Mouse (Mus musculus): Measurements from ENCODE around the gene Skint8. TPM values are rescaled to one million over a fixed set of nuclear protein-coding genes. Genes with fewer than 3 reads are reported as not detected.
"Not testable (repeated sequence)": the region's sequence is repeated elsewhere in the genome, so short reads cannot be mapped to it uniquely, and the experiment has no call there.

Skint8 gene
- total RNA-seq (2021), result not detected

DNA sequence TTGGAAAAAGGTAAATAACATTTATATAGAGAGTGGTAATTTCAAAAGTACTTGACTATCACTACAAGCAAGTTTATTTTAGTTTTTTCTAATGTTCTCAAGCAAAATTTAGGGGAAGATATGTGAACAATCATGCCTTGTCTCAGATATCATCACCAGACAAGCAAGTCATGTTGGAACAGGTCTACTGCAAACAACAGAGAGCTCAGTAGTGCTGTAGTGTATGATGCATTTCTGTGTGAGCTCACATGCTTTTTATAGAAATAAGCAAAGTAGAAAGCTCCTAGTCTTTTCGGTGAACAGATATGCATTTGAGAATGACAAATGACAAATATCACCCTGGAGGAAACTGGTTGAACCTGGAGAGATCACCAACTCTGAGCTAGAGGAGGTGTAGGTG is at the start of gene Skint8:
Gene Skint8, plus strand, starts transcription at position 301 of the 400 bp plus-strand sequence.
- intact Hi-C loops (cut with DNase I), result no loop called here
- no peak for DNase-seq

DNA sequence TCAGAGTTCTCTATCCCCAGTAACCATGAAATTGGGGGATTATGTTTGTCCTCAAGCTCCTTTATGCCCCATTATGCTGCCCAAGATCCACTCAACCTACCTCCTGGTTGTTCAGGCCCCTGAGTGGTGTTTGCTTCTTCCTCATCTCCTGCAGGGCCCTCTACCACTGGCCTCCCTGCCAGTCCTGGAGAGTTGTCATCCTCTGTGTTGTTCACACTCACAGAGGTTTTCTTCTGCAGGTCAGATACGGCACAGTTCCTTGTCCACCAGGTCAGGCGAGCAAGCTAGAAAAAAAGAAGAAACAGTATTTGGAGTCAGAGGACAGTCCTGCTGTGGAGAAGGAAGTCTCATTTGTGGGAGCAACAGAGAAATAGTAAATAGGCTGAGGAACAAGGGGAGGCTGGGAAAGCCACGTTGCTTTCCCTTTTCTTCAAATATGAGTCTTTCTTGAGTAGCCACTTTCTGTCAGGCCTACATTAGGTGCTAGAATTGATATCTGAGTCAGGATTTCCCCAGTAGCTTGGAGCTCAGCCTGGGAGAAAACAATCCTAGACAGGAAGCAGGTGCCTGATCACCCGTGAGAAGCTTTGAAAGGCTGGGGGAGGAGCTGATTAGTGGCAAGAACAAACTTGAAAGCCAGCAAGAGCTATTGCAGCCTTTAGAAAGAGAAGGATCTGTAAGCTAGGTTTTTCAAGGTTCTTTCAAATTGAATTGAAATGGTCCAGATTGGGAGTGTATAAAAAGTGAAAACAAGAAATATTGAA is 38.9 kb upstream of the Skint8 start:
- DNase-seq, result peak; percentile 4 to 15
- intact Hi-C loops (cut with DNase I), result loop anchor here (10.0 kb wide), 1 partner anchor 195 kb away; no protein-coding TSS in a partner anchor

DNA sequence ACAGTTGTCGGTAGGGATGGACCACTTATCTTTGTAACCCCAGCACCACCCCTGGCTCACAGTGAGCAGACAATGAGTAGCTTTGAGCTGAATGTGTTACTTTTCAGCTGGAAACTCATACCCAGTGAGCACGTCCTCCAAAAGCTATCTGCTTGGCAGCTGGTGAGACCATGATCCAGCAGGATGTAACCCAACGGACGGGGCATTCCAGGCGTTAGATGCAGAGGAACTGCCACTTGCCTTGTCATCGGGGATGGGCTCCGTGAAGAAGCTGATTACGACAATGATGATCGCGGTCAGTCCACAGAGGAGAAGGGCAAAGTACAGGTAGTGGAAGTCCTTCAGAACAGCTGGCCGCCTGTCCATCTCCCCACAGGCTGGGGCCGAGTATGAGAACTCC is 35.6 kb upstream of the Skint8 start:
- intact Hi-C loops (cut with DNase I), result loop anchor here (10.0 kb wide), 1 partner anchor 199 kb away; no protein-coding TSS in a partner anchor
- no peak for DNase-seq

DNA sequence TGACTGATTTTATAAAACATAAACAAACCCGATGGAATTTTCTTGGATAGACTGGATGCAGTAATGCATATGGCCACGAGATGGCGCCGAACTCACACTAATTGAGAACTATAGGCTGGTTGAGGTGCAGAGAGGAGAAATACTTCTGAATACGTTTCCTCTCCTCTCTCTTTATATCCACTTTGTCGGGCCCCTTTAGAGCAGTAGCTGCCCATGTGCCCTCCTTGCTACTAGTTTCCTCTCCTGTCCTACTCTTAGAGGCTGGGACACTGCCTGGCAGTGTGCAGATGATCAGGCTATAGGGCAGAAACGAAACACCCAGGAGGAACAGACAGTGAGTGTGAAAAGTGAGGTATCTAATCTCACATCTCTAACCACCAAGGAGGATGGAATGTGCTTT is 33.2 kb upstream of the Skint8 start:
- intact Hi-C loops (cut with DNase I), result loop anchor here (1.0 to 10.0 kb wide), 2 partner anchors 91 to 201 kb away; no protein-coding TSS in a partner anchor
- peak; percentile 66 to 78 for DNase-seq

DNA sequence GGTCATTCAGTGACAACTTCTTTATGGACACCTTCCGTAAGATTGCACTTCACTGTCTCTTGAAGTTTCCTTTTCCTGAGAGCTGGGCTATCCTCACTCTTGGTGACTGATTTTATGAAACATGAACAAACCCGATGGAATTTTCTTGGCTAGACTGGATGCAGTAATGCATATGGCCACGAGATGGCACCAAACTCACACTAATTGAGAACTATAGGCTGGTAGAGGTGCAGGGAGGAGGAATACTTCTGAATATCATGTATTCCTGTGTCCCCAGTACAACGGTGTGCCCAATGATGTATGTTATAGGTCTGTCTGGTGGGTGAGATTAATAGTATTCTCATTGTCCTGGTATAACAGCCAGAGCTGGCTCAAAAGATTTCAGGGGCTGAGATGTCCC is 32.6 kb upstream of the Skint8 start:
- intact Hi-C loops (cut with DNase I), result loop anchor here (1.0 to 10.0 kb wide), 2 partner anchors 91 to 202 kb away; no protein-coding TSS in a partner anchor
- peak; percentile 78 to 87 for DNase-seq

DNA sequence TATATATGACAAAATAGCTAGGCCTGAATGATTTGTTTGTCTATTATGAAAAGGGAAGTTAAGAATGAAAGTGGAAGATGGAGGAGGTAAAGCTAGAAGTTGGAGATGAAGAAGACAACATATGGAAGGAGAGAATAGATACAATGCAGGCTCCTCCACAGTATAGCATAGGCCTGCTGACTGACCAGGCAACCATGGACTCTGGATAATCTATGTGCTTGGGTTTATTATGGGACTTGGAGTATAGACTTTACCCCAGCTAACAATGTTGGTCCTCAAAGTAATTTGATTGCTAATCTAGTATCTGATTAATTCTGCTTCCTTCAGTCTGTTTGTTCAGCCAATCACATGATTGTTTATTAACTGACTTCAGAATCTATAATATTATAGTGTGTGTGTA is 27.1 kb upstream of the Skint8 start:
- intact Hi-C loops (cut with DNase I), result no loop called here
- DNase-seq, result no peak

DNA sequence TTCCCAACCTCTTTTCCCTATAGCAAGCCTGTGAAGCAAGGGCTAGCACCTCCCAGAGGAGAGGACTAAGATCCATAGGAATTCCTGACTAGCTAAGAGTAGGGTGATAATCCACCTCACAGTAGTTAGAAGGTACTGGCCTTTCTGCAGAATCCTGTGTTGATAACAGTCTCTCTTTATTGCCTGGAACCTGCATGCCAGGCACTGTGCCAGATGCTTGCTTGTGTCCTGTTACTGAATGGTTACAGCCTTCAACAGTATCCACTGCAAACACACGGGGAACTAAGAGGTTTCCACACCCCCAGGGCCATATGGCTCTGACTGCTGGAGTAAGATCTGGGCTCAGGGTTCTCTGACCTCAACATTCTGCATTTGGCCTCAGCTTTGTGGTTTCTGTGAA is 21.4 kb upstream of the Skint8 start:
- no peak for DNase-seq
- intact Hi-C loops (cut with DNase I), result no loop called here

DNA sequence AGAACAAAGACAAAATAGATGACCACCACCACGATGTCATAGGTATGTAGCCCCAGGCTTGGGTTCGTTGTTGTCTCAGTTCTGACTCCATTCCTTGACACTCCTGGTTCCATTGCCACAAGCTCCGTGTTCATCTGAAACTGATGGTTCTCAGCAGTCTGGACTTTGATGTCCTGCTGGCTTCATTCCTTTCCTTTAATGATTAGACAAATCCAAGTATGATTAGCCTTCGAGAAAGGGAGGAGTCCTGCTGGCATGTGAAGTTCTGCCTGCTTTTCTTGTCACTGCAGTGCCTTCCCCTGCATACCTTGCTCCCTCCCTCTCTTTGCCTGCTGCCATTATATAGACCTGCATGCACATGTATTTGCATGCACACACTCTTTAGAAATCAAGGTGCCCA is 20.6 kb upstream of the Skint8 start:
- intact Hi-C loops (cut with DNase I), result no loop called here
- DNase-seq, result no peak

DNA sequence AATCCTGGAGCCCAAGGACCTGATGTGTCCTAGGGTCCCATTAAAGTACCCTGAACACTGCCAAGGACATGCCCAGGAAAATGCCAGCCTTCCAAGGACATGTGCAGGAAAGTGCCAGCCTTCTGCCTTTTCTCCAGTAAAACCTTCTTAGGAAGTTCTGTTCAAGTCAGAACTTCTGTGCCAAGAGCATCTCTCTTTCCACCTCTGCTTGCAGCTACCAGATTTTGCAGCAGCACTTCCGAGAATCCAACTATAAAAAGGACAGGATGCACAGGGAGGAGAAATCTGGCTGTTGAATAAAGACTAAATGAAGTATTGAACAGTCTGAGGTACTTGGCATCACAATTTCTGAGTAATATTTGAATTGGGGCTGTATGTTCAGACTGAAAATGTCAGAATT is 18.7 kb upstream of the Skint8 start:
- DNase-seq; intact Hi-C loops (cut with DNase I): not testable (repeated sequence)

DNA sequence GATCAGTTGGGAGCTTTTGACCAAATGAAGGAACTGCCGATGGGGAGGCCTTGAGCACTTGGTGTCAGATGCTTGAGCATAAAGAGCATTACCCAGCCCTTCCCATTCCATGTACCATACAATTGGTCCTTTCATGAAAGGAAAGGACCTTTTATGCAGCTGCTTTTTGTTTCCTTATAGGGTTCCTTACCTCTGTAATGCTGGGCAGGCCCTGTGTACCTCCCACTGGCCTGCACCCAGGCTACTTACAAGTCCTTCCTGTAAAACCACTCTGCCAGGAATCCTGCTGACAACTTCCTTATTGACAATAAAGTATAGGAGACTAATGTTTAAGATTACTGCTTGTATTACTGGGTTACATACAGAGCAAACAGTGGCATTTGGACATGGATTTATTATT is 17.7 kb upstream of the Skint8 start:
- intact Hi-C loops (cut with DNase I), result no loop called here
- DNase-seq, result no peak

DNA sequence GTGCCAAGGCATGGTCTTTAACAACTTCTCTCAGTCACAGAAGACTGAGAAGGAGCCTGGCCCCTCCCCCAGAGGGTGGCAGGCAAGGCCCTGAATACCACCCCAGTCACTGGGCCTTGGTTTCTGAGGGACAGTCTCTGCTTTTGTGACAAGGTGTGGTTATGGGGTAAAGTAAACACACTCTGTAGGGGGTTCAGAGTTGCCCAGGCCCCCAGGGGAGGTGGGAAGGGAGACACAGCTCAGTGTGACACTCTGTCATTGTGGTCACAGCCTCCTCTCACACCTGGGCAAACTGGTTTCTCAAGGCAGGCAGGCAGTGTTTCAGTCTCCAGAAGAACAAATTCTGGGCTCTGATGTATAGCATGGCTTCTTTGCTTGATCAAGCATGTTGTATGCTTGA is 16.4 kb upstream of the Skint8 start, which contains the start of gene Slc5a9:
Gene Slc5a9, minus strand, starts transcription at position 144 of the 400 bp plus-strand sequence.
- DNase-seq, result no peak
- intact Hi-C loops (cut with DNase I), result no loop called here

DNA sequence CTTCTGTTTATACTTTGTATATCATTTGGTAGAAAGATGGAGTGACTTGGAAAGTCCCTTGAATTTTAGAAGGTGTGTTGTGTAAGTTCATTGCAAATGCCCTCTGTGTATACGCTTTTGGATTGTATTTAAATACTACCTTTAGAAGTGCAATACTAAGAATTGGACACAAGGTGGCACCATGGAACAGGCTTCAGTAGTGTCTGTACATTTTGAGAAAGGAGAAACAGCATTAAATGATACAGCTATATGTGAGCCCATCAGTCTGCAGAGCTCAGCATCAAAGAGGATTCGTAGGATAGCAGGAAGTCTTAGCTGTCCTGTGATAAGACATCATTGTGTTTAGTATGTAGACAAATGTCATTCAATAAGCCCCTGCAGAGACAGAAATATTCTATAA is 11.3 kb upstream of the Skint8 start:
- peak; percentile 10 to 35 for DNase-seq
- intact Hi-C loops (cut with DNase I), result no loop called here

DNA sequence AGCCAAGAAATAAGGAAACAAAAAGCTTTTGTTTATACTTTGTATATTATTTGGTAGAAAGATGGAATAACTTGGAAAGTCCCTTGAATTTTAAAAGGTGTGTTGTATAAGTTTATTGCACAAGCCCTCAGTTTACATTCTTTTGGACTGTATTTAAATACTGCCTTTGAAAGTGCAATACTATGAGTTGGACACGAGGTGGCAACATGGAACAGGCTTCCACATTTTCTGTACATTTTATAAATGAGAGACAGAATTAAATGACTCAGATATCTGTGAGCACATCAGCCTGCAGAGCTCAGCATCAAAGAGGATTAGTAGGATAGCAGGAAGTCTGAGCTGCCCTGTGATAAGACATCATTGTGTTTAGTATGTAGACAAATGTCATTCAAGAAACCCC is 42.1 kb downstream of the Skint8 start:
- DNase-seq, result no peak
- intact Hi-C loops (cut with DNase I), result no loop called here

DNA sequence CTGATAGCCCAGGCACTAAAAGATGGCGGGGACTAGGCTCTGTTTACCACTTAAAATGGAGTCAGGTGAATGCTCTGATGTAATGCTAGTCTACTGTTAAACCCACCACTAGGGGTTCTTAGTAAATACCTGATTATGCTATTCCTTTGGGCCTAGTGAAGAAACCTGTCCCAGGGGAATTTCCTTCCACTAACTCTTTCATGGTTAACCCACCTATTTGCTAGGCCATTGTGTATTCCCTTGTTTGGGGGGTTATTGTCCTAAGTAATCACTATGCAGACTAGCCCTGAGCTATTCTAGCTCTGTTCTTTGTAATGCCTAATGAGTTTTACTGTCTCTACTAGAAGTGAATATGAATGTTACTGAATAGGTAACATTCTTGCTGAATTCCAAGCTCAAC is 44.0 kb downstream of the Skint8 start:
- DNase-seq; intact Hi-C loops (cut with DNase I): not testable (repeated sequence)

DNA sequence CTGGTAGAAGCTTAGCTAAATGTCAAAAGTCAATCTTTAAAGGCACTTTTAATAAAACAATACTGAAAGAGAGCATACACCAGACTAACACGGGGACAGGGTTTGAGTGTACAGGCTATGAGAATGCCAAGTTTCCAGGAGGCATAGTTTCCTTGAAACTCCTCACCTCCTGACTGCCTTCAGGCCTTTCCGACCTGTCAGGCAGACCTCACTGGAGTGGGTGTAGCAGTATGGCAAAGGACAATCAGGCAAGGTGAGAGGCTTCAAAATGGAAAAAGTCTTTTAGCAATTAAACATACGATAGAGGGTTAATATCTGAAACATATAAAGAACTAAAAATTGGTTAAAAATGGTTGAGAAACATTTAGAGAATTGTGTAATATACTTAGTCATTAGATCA is 44.5 kb downstream of the Skint8 start:
- intact Hi-C loops (cut with DNase I), result no loop called here
- DNase-seq, result no peak

DNA sequence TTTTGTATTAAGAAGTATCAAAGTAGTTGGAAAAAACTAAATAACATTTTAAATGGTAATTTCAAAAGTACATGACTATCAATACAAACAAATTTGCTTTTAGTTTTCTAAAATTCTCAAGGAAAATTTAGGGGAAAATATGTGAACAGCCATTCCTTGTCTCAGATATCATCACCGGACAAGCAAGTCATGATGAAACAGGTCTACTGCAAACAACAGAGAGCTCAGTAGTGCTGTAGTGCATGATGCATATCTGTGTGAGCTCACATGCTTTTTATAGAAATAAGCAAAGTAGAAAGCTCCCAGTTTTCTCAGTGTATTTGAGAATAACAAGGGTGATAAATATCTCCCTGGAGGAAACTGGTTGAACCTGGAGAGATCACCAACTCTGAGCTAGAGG is 53.4 kb downstream of the Skint8 start, which contains the start of gene Skint7:
Gene Skint7, plus strand, starts transcription at position 301 of the 400 bp plus-strand sequence.
- intact Hi-C loops (cut with DNase I), result no loop called here
- no peak for DNase-seq

Other genes starting within 250 kb of the Skint8 start
- 10 to 100 TPM; 17.9 to 20.9 TPM for gene Spata6, start 199.4 kb upstream of the Skint8 start, total RNA-seq (2021)
- not detected for gene Slc5a9, start 16.5 kb upstream of the Skint8 start, total RNA-seq (2021)
- not detected for gene Skint7, start 53.5 kb downstream of the Skint8 start, total RNA-seq (2021)
- not detected for gene Skint1, start 86.9 kb downstream of the Skint8 start, total RNA-seq (2021)
- not detected for gene Skint4, start 152.6 kb downstream of the Skint8 start, total RNA-seq (2021)